Mouse (Mus musculus) Muller cell, postnatal 12 days (primary cell): ENCODE results near the gene Zfp771.

Source experiments
- DNase-seq: peaks from one replicate; pipeline ENCODE4 v3.0.0-alpha.2; 2015; ENCODE audit errors: inconsistent ontology term

The Zfp771 gene

GRCm38 (mm10) chr7:127282190-127282589 is 38.1 kb downstream of the Zfp771 start:
- DNase-seq = no peak

- no peak for DNase-seq
Measured at GRCm38 (mm10) chr7:127285154-127285553, 41.1 kb downstream of the Zfp771 start.

GRCm38 (mm10) chr7:127287940-127288339 is 43.9 kb downstream of the Zfp771 start:
- DNase-seq = no peak

GRCm38 (mm10) chr7:127289306-127289705 is 45.2 kb downstream of the Zfp771 start:
- no peak for DNase-seq

GRCm38 (mm10) chr7:127290142-127290541 is 46.1 kb downstream of the Zfp771 start:
- peak; percentile 23 for DNase-seq

GRCm38 (mm10) chr7:127296098-127296497 is 52.0 kb downstream of the Zfp771 start, which contains the start of gene Itgal:
Itgal (plus strand) TSS chr7:127296260.
- no peak for DNase-seq

GRCm38 (mm10) chr7:127296786-127297555 is 52.9 kb downstream of the Zfp771 start:
- no peak for DNase-seq

- no peak for DNase-seq
Measured at GRCm38 (mm10) chr7:127297586-127298193, 53.6 kb downstream of the Zfp771 start.
